Mouse (Mus musculus): ENCODE measurements around the gene Smyd3.
A peak's percentile ranks its signal among the peaks of the same experiment; 100 is the strongest.
"Not testable (repeated sequence)": the region's sequence is repeated elsewhere in the genome, so short reads cannot be mapped to it uniquely, and the experiment has no call there.

Smyd3 gene

DNA sequence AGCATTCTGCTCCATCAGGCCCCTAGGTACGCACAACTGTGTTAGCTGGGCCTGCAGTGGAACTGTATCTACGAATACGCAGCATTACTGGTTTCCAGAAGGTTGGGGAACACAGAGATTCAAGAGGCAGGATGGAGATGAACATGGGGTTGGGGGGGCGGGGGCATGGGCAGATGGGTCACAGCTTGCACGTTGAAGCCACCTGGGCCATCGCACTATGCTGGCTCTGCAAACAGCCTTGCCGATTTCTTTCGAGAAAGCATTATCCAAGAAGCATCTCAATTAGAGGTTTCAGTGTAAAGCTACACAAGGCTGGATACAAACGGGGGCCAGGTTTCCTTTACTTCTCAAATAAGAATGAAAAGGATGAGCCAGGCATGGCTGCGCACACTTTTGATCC is 348.7 kb downstream of the Smyd3 start:
- DNase-seq (ENCODE audit: low spot score) = no peak

DNA sequence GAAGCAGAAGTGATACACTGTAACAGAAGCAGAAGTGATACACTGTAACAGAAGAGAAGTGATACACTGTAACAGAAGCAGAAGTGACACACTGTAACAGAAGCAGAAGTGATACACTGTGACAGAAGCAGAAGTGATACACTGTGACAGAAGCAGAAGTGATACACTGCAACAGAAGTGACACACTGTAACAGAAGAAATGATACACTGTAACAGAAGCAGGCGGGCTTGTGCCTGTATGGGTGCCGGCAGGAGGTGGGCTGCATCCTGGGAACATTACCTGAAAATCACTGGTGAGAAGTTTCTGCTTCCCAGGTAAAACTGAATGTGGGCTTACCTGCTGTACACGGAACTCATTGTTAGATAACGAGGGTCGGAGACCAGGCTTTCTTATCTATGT is 353.6 kb downstream of the Smyd3 start:
- not testable (repeated sequence) for DNase-seq (ENCODE audit: low spot score)

DNA sequence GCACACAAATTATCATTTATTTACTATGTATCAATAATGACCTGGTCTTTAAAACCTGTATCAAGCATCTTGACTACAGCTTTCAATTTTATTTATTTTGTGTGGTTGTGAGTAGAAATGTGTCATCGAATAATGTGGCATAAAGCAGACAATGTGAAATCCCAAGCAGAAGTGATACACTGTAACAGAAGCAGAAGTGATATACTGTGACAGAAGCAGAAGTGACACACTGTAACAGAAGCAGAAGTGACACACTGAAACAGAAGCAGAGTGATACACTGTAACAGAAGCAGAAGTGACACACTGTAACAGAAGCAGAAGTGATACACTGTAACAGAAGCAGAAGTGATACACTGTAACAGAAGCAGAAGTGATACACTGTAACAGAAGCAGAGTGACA is 355.1 kb downstream of the Smyd3 start:
- not testable (repeated sequence) for DNase-seq (ENCODE audit: low spot score)

DNA sequence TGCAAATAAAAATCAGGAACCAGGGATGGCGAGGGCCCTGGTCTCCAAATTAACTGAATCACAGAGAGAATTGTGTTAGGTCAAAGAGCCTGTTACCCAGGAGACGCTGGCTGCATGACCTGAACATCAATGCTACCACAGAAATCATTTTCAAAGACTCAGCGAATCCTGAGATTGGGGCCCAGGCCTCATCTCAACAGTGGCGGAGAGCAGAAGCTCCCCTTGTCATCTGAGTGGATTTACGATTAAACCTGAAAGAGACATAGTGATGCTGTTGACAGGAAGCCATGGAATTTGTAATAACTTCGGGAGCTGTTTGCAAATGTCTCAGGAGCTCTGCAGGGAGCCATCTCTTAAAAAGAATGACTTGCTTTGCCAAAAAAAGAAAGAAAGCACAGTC is 355.9 kb downstream of the Smyd3 start:
- no peak for DNase-seq (ENCODE audit: low spot score)

DNA sequence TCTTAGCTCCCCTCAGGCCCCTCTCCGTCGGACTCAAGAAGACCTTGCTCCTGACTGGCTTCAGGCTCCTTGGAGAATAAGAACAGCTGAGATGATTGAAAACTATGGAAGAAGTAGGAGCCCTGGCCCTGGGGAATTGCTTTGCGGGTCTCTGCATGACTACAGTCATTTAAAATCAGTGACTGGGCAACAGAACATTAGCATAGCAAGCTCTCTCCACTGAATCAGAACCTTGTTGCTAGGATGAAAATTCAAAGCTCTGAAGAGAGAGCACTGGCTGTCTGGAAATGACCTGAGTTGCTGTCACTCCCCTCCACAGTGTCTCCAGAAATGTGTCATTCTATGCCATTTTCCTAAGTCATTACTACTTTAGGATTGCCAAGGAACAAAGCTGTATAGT is 357.1 kb downstream of the Smyd3 start:
- DNase-seq (ENCODE audit: low spot score) = no peak

GRCm38 (mm10) chr1:179152376-179152775 is 365.5 kb downstream of the Smyd3 start:
- DNase-seq (ENCODE audit: low spot score) = no peak

DNA sequence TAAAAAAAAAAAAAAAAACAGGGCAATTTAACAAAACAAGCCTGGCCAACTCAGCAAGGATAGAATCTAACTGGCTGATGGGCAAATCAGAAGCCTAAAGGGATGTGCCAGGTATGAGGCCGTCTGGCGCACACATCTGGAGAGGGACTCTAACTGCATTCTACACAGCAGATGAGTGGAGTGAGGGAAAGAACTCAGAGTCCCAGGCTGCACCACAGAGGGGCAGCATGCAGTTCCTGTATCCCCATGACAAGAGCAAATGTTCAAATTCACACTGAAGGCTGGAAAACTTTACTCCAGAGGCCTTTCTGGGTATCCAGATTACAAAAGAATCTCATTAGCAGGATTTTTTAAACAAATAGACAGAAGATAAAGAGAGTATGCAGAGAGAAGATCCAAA is 366.6 kb downstream of the Smyd3 start:
- DNase-seq (ENCODE audit: low spot score) = no peak

DNA sequence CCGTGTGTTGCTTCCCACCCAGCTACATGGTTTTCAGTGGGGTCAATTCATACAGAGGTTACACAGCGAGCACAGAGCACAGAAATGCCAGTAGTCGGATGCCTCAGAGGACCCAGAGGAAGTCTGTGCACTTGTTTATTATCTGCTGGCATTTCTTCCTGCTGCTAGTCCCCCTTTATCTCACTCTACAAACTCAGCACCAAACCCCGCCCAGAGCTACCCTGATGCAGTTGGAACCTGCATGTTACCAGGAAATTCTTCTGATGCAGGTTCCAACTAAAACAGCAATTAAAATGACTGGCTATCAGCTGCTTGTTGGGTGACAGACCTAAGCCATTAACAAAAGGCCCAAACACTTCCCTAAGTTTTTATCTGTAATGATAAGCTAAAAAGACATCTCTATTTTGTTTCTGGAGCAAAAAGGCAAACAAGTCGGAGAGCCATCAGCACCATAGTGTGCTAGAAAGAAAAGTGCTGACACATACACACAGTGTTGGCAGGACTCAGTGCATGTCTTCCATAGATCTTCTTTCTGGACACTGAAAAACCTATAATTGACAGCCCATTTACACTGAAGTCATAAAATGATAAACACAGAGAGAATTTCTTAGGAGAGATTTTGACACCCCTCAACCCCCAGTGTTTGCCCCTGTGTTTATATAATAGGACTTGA is 368.2 kb downstream of the Smyd3 start:
- DNase-seq (ENCODE audit: low spot score) = no peak

- peak; percentile 36 for DNase-seq (ENCODE audit: low spot score)
Measured at GRCm38 (mm10) chr1:179146730-179147167, 371.1 kb downstream of the Smyd3 start.

DNA sequence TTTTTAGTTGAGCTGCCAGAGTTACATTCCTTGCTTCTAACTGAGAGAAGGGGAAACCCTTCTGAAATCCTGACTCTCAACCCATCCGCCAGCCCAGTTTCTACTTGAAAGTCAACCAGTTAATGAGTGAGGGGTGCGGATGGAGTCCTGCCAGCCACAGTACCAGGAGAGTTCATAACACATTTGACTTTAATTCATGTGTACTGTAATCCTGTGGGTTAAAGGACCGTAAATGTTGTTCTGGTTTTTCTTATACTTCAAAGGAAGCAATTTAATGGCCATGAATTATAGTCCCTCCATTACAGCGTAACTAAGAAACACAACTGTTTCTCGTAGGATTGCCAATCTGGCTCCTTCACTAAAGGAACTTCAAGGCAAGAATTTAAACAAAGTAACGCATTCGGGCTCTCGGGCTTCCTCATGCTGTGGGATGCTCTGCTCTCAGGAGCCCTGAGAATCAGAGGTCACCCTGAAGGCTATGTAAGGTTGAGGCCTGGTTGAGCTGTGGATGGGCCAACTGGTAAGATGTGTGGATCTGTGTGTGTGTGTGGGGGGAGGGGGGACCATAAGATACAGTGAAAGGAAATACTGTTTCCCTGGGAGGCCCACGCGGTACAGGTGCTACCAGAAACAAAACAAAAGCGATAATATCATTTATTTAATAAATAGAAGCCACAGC is 374.5 kb downstream of the Smyd3 start:
- DNase-seq (ENCODE audit: low spot score) = no peak

DNA sequence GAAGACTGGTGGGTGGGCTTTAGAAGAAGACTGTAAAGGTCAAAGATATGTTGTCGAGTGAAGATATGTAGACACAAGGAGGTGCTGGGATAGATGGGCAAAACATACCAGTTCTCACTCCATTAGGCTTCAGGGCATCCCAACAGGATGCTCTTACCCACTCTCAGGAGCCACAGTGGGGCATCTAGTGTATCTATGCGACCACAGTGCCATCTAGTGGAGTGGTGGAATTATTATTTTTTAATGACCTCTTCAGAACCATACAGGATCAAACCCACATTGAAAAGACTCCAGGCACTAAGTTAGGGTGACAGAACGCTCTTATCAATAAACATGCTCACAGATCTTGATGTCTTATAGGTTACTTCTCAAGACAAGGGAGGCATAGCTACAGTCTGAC is 375.7 kb downstream of the Smyd3 start:
- peak; percentile 76 for DNase-seq (ENCODE audit: low spot score)

DNA sequence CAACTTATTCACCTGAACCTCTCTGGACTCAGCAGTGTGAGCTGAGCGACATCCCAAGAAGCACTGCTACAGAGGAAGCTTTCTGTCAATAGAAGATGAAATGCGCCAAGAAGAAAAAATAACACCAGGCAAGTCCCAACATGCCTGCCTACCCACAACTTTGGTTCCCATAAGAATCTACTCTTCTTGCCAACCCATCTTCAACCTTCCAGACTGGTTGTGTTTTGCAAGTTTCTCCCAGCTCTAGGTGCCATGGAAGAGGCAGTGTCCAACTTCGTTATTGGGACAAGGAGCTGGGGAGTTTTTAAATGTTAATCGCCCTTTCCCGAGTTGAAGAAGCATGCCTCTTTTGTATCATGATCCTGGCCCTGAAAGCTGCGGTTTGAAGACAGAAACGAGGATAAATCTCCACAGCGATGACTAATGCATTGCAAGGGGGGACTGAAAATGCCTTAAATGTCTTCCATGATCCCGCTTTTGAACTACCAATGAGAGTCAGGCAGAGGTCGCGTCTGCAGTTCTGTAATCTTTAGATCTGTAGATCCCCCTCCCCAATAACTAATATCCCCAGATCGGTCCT is 376.7 kb downstream of the Smyd3 start:
- no peak for DNase-seq (ENCODE audit: low spot score)

DNA sequence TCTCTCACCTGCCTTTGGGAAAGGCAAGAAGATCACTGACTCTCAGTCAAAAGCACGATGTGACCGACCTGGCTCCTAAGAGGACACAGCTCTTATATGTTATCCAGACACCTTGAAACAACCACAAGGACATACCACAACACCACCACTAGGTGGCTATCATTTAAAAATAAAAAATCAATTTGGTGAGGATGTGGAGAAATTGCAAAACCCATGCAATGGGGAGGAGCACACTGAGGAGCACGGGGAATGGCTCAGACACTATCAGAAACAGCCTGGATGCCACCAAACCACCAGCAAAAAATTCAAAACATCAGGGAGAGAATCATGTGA is 380.7 kb downstream of the Smyd3 start:
- no peak for DNase-seq (ENCODE audit: low spot score)

- DNase-seq (ENCODE audit: low spot score) = peak; percentile 89
Measured at GRCm38 (mm10) chr1:179136461-179137144, 381.2 kb downstream of the Smyd3 start.

GRCm38 (mm10) chr1:179129995-179130394 is 387.8 kb downstream of the Smyd3 start:
- DNase-seq (ENCODE audit: low spot score) = no peak

DNA sequence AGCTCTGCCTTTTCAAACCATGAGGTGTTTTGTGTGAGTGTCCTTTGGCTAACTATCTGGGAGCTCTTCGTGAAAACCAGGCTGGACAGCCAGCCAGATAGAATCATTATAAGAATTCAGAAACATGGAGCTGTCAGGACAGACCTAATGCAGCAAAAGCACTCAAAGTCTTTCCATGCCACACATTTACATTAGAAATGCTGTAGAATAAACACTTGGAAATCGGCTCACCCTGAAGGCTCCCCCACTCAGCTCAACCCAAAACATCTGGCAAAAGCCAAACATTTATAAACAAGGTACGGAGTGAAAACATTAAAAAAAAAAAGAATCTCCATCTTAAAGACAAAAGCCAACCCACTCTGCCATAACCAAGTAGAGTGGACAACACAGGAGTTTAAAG is 391.6 kb downstream of the Smyd3 start:
- DNase-seq (ENCODE audit: low spot score) = no peak

GRCm38 (mm10) chr1:179122476-179123229 is 395.2 kb downstream of the Smyd3 start:
- DNase-seq (ENCODE audit: low spot score) = peak; percentile 75

GRCm38 (mm10) chr1:179120217-179120966 is 397.4 kb downstream of the Smyd3 start:
- DNase-seq (ENCODE audit: low spot score) = no peak

GRCm38 (mm10) chr1:179118673-179119072 is 399.2 kb downstream of the Smyd3 start:
- no peak for DNase-seq (ENCODE audit: low spot score)

DNA sequence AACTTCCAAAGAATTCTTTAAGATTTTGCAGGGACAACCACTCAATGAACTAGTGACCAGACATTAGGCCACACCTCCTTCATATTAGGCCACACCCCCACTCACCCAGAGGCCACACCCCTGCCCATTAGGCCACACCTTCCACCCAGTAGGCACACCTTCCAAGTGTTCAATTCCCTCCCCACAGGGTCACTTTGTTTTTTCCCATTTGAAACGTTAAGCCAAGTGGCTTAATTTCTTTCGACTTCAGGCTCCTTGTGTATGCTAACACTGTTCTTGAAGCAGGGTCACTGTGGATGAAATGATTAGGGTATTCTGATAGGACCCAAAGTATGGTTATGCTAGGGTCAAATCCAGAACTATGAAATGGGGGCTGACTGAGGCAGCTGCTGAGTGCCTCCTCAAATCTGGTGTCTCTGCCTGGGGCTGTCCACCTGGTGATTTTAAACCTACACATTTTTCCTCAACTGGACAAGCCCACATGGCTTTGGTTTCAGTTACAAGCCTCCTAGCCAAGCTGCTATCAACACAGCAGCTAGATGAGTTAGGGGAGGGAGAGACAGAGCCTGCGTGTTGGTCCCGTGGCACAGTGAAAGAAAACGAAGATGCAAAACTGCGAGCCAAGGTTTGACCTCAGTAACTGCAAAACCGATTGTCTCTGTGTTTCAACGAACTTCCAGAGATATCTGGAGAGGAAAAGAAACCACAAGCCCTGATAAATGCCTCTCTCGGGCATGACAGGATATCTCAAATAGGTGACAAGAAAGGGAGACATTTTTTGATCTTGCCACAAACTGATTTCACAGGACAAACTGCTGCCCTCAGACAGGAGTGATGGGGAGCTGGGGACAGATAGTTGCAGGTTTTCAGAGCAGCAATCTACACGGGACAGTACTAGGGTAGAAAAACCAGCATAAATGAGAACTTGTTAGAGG is 400.8 kb downstream of the Smyd3 start:
- no peak for DNase-seq (ENCODE audit: low spot score)

All from MN1 (cell line).